Mouse (Mus musculus) inflammation-experienced regulatory T-cells, adult 6 months (primary cell): ENCODE results near the gene Dennd1a. TPM values are rescaled to one million over a fixed set of nuclear protein-coding genes. Genes with fewer than 3 reads are reported as not detected.
"Not testable (repeated sequence)": the region's sequence is repeated elsewhere in the genome, so short reads cannot be mapped to it uniquely, and the experiment has no call there.

Experiments used
- ATAC-seq: one replicate; pipeline ENCODE4 v1.8.0; 2017
- polyA plus RNA-seq, 3 experiments: library from polyadenylated mRNA; unstranded; fragments of 100-300 nt; shearing (Covaris generic); gene quantifications; one replicate each; pipeline ENCODE4 v1.2.1; 2017

Gene Dennd1a
- polyA plus RNA-seq, 3 experiments from 2014 or later: 9.3 to 16.0 (median 14.6) TPM

GRCm38 (mm10) chr2:37948424-37948823, 338.8 kb downstream of the Dennd1a start:
- no peak for ATAC-seq

GRCm38 (mm10) chr2:37945598-37946336, 341.4 kb downstream of the Dennd1a start:
- no peak for ATAC-seq

GRCm38 (mm10) chr2:37942906-37943305, 344.3 kb downstream of the Dennd1a start:
- ATAC-seq: no peak

GRCm38 (mm10) chr2:37941741-37942140, 345.4 kb downstream of the Dennd1a start:
- no peak for ATAC-seq

GRCm38 (mm10) chr2:37940845-37941361, 346.3 kb downstream of the Dennd1a start:
- ATAC-seq: no peak

GRCm38 (mm10) chr2:37939997-37940396, 347.2 kb downstream of the Dennd1a start:
- no peak for ATAC-seq

GRCm38 (mm10) chr2:37936922-37937321, 350.3 kb downstream of the Dennd1a start:
- ATAC-seq: not testable (repeated sequence)

GRCm38 (mm10) chr2:37932240-37932639, 354.9 kb downstream of the Dennd1a start:
- ATAC-seq: no peak

GRCm38 (mm10) chr2:37931018-37931930, 355.9 kb downstream of the Dennd1a start:
- ATAC-seq: no peak

- no peak for ATAC-seq
Measured at GRCm38 (mm10) chr2:37926133-37926503, 361.1 kb downstream of the Dennd1a start.

- no peak for ATAC-seq
Measured at GRCm38 (mm10) chr2:37925413-37926132, 361.6 kb downstream of the Dennd1a start.

GRCm38 (mm10) chr2:37908721-37909506, 378.3 kb downstream of the Dennd1a start:
- no peak for ATAC-seq

- ATAC-seq: no peak
Measured at GRCm38 (mm10) chr2:37908296-37908695, 378.9 kb downstream of the Dennd1a start.

- ATAC-seq: no peak
Measured at GRCm38 (mm10) chr2:37906261-37906660, 380.9 kb downstream of the Dennd1a start.

GRCm38 (mm10) chr2:37903286-37903685, 383.9 kb downstream of the Dennd1a start:
- ATAC-seq: no peak

GRCm38 (mm10) chr2:37883214-37883613, 404.0 kb downstream of the Dennd1a start:
- no peak for ATAC-seq

- ATAC-seq: no peak
Measured at GRCm38 (mm10) chr2:37881262-37881913, 405.8 kb downstream of the Dennd1a start.

- no peak for ATAC-seq
Measured at GRCm38 (mm10) chr2:37879697-37880096, 407.5 kb downstream of the Dennd1a start.

- ATAC-seq: no peak
Measured at GRCm38 (mm10) chr2:37872791-37873190, 414.4 kb downstream of the Dennd1a start.

- ATAC-seq: no peak
Measured at GRCm38 (mm10) chr2:37869628-37870027, 417.6 kb downstream of the Dennd1a start.

GRCm38 (mm10) chr2:37867387-37867786, 419.8 kb downstream of the Dennd1a start:
- ATAC-seq: no peak
